In genomic region chr17:66712456-66713205, GRCm38 (mm10) we compare ENCODE assay signal across 24 mouse cellular contexts.
"Had no signal": no experiment of that assay in that cellular context is flagged by ENCODE, and none has a peak within 500 bp of the region (broad histone marks: within the 10 kb centered on the region; RNA-seq: fewer than 3 reads in every experiment).

No protein-coding gene starts in this region.

- ATAC-seq: hindbrain, embryonic 16.5 days; inflammation-experienced regulatory T-cells, adult 6 months had no signal

- H3K27ac ChIP-seq: gastrocnemius, adult 2 months; heart, adult 2 months; hindbrain, embryonic 12.5 days; hindbrain, embryonic 14.5 days; layer of hippocampus, adult 2 months; left cerebral cortex, adult 2 months; limb, embryonic 10.5 days; limb, embryonic 12.5 days; liver, embryonic 13.5 days had no signal

- H3K9ac ChIP-seq: heart, embryonic 12.5 days; hindbrain, embryonic 12.5 days; hindbrain, embryonic 14.5 days; limb, embryonic 12.5 days; liver, embryonic 13.5 days had no signal

- H3K4me2 ChIP-seq: heart, embryonic 12.5 days; hindbrain, embryonic 12.5 days; hindbrain, embryonic 14.5 days; limb, embryonic 12.5 days; liver, embryonic 11.5 days; liver, embryonic 13.5 days had no signal

- DNase-seq: gastrocnemius, adult 2 months; gastrocnemius, postnatal 10 days; gastrocnemius, postnatal 25 days; heart, adult 2 months; heart, postnatal 10 days; heart, postnatal 4 days; kidney, adult 18-20 months; kidney, adult 8-10 months; kidney, postnatal 10 days; kidney, postnatal 25 days; kidney, postnatal 4 days; liver; liver, embryonic 13.5 days had no signal

- H3K27me3 ChIP-seq: heart, embryonic 12.5 days; hindbrain, embryonic 12.5 days; limb, embryonic 12.5 days; liver, embryonic 13.5 days had no signal

- H3K9me3 ChIP-seq: heart, embryonic 12.5 days; hindbrain, embryonic 10.5 days; hindbrain, embryonic 12.5 days; limb, embryonic 10.5 days; limb, embryonic 12.5 days; liver, embryonic 13.5 days had no signal

- H3K4me3 ChIP-seq: gastrocnemius, adult 2 months; heart, adult 2 months; heart, embryonic 12.5 days; hindbrain, embryonic 10.5 days; hindbrain, embryonic 12.5 days; layer of hippocampus, adult 2 months; left cerebral cortex, adult 2 months; limb, embryonic 10.5 days; limb, embryonic 12.5 days; liver, embryonic 13.5 days had no signal

- H3K36me3 ChIP-seq: heart, embryonic 12.5 days; hindbrain, embryonic 10.5 days; hindbrain, embryonic 12.5 days; limb, embryonic 10.5 days; limb, embryonic 12.5 days; liver, embryonic 13.5 days had no signal
